Mouse (Mus musculus) lung, adult 2 months (tissue): ENCODE measurements around the gene Tnnt3.

ENCODE experiments used
- CTCF ChIP-seq: fragments of 200-500 bp; IDR thresholded peaks from 2 replicates; pipeline ENCODE4 v1.5.1; 2011; ENCODE audit warnings: mild to moderate bottlenecking, low read length, control low read depth; ENCODE audit not compliant: insufficient read depth
- POLR2A ChIP-seq: fragments of 200-500 bp; IDR thresholded peaks from 2 replicates; pipeline ENCODE4 v1.6.1; 2011; ENCODE audit warnings: low read depth, mild to moderate bottlenecking, control low read depth, low read length, borderline replicate concordance; ENCODE audit errors: extremely low read depth

DNA sequence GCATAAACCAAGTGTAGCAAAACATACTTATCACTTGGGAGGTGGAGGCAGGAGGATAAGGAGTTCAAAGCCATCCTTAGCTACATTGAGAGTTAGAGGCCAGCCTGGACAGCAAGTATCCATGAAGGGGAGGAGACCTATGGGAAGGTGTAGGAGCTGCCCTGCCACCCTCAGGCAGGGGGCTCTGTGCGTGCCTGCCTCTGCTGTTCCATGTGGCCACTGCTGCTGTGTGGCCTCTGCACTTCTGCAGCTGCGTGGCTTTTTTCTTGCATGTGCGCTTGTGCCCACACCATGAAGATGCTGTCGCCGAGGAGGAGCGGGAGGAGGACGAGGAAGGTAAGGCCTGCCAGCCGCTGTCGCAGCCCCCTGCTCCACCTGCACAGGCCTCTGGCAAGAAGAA lies 8.8 kb downstream of the Tnnt3 start:
- TF ChIP-seq CTCF (no peak), POLR2A (no peak)
